Mouse (Mus musculus) heart, postnatal 36 days (tissue): ENCODE results near the gene Cdc34. TPM values are rescaled to one million over a fixed set of nuclear protein-coding genes. Genes with fewer than 3 reads are reported as not detected.

Experiments used
- DNase-seq, 2 experiments: peaks; one replicate each; pipeline ENCODE4 v3.0.0; 2021 to 2022
- intact Hi-C: fragments of 180-260 bp; cut with DNase I; formaldehyde crosslinking; loops from one replicate; pipeline ENCODE4 v1.15.1; 2025
- total RNA-seq, 2 experiments: library from RNA; stranded (reverse); gene quantifications; 2 replicates each; pipeline ENCODE4 v1.2.3; 2021

Cdc34 gene
- total RNA-seq: 100 to 1,000 TPM; 178 to 198 TPM

DNA sequence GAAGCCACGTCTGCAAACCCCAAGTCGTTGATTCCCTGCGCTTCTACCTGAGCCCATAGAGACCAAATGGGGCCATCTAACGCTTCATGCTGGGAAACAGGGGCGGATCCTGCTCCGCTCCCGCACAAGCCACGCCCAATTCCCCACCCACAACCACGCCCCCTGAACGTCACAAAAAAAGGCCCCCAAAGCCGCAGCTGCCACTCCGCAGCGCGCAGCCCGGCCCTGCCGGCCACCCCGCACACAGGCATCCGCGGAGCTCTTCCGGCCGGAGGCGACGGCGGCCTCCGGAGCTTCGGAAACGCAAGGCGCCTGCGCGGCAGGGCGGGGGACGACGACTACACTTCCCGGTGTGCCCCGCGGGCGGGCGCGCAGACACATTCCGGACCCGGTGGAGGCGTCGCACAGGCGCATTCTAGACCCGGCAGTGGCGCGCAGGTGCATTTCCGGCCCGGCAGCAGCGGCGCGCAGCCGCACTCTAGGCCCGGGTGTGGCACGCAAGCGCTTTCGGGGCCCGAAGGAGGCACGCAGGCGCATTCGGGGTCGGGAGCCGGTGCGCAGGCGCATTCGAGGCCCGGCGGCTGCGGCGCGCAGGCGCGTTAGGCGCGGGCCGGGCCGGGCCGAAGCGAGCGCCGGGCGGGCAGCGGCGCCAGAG, at the start of gene Cdc34:
Gene Cdc34 (plus strand): TSS at position 605 of the 655 bp plus-strand sequence.
- DNase-seq: peak; percentile 99
- intact Hi-C loops: no loop called here

DNA sequence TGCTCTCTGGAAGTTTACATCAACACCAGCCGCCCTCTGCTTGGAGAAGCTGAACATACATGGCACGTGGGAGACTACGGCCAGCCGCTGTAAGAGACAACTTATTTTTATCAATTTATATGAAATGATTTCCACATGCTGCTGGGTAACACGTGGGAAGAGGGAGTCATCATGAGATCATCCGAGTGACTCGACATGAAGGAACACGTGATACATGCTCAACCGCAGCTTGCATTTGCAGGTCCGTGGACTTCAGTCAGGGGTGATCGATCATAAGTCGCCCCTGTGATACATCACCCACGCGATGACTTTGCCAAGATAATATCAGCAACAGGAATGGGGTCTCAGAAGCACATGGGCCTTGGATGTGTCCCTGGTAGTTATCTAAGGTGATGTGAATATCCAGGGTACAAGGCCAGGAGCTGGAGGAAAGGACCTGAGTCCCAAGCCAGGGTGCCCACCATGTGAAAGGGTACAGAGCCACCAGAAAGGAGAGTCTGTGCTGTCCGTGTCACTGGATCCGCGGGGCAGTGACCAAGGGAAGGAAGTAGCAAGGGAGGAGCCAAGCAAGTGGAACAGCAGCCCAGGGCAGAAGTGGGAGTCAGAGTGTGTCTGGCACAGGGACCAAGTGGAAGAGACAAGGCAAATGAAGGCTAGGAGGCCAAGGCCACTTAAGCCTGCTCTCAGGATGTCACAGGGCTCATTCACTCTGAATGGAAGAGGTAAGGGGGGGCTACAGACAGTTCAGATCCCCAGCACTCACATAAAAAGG, 48.8 kb upstream of the Cdc34 start:
- intact Hi-C loops: no loop called here
- DNase-seq: no peak

DNA sequence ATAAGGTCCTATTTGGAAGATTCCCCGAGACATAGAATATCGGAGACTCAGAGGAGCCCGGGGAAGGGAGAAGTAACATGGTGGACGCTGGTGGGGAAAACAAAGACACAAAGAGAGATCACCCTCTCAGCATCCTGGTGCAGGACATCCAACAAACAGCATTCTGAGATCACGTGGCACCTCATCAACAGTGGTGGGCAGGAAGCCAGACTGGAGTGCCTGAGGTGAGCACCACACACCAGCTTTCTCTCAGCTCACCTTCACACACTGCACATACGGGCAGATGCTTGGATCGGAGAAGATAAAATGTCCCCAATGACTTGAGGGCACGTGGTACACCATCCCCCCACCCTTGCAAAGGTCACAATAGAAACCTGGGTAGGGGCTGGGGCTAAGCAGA, 45.7 kb upstream of the Cdc34 start:
- no peak for DNase-seq
- intact Hi-C loops: no loop called here

DNA sequence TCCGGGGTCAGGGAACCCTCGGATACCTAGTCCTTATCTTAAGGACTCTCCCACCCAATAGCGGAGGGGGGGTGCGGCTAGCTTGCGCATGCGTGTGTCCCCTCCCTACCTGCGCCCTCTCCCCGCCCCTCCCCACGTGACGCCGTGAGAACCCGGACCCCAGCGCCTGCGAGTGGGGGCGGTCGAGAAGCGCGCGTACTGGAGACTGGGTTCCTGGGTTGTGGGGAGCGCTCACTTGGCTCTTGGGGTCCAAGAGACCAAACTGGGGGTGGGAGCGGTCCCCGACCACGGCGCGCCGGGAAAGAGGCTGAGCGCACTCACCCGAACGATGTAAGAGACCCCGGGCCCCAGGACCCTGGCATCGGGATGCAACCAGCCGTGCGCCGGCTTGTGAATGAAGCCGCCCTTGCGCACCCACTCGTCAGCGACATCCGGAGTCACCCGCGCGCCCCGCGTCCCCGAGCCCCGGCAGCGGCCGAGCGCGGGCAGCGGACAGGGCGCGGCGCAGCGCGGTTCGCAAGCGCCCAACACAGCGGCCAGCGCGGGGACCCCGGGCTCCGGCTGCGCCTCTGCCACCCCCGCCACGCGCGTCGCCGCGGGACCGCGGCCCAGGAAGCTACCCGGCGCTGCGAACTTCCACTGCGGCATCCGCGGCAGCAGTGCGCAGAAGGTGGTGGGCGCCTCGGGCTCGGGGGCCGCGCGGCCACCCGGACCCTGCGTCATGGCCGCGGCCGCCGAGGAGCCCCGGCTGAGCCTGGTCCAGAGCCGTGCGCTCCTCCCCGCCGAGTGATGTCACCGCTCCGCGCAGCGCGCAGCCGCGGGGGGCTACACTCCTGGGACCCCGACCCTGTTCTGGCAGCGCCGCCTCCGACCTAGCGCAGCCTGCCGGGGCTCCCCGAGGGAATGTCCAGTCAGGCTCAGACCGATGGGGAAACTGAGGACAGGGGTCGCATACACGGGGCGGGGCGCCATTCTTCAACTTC, 44.6 kb upstream of the Cdc34 start, which contains the start of gene Shc2:
Gene Shc2 (minus strand): TSS at position 791 of the 983 bp plus-strand sequence.
- DNase-seq: peak; percentile 24 to 45

DNA sequence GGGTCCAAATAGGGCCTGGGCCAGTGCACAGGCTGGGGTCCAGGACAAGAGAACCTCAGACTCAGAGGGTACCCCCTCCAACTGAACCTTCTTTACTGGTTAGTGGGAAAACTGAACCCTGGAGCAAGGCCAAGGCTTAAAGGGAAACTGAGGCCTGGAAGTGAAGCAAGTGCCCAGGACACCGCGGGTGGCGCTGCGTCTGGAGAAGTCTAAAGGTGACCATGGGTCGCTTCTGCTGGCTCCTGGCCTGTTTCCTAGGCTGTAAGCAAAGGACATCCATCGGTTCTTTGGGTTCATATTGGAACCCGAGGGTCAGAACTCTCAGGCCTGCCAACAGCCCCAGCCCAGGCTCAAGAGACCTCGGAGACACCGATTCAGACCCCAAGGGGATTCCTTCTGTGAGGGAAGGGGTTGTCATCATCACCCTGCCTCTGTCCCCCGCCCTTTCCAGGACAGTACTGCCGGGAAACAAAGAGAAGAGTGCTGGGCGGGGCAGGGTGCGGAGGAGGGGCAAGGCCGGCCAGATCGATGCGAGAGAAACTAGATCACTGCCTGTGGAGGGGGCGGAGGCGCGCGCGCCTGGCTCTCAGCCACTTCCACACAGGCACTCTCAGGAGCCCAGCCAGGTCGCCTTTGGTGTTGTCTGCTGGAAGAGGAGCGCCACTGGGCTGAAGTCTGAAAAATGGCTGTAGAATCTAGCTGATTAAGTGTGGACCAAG, 43.4 kb upstream of the Cdc34 start:
- peak; percentile 29 to 32 for DNase-seq
- intact Hi-C loops: no loop called here

More for the DNA sequence above, 44.6 kb upstream of the Cdc34 start, which contains the start of gene Shc2:
- intact Hi-C loops: no loop called here

DNA sequence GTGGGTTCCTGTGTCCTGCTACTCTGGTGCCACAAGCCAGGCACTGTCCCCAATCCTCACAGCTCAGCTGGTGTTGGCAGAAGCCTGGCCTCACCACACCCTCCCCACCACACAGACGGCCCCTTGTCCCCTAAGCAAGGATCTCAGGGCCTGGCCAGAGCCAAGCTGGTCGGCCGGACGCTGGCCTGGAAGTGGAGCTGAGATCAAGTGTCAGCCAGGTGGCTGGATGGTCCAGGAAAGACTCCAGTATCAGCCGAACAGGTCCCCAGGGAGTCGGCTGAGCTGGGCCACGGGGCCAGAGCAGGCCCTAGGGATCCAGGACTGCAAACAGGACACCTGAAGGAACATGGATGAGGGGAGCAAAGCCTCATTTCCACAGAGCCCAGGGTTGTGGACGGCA, 36.3 kb upstream of the Cdc34 start, which contains the start of gene Odf3l2:
Gene Odf3l2 (minus strand): TSS at position 28 of the 400 bp plus-strand sequence.
- DNase-seq: no peak
- intact Hi-C loops: no loop called here

DNA sequence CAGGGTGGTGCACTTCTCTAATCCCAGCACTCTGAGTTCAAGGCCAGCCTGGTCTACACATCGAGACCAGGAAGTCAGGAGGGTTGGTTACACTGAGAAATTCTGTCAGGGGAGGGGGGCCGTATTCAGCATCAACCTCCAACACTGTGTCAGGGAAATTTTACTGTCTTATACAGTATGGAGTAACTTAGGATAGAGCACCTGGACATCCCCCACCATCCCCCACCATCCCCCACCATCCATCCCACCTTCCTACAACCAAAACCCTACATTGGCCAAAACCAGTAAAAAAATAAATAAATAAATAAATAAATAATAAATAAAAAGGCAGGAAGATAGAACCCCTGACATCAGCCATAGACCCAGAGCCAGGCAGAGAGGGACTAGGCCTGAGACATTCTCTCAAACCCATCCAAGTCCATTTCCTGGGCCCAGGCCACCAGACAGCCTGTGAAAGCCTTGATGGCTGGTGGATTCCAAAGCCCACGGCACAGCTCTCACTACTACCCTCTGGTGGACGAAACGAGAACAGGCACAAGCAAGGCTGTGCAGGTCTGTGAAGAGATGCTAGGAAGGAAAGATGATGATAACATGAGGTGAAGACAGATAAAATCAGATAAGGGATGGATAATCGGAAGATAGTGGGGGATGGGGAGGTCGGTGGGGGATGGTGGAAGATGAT, 32.8 kb upstream of the Cdc34 start:
- intact Hi-C loops: loop anchor here (1.0 kb wide), 1 partner anchor 54 kb away; no protein-coding TSS in a partner anchor
- peak; percentile 70 to 75 for DNase-seq

DNA sequence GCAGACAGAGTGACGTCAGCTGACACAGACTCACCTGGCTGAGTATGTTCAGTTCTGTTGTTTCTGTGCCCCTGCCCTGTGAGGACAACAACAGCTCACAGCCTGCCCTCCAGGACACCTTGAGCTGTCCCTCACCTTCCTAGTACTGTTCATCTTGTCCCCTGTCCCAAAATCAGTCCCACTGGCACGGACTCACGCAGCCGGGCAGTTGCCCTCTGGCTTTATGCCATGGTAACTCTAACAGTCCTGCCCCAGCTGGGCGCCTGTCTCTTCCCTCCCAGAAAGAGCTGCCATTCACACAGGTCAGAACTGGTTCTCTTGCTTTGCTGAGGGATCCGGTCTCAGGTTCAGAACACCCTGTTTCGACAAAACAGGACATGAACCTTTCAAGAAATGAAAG, 29.2 kb upstream of the Cdc34 start:
- intact Hi-C loops: no loop called here
- peak; percentile 11 to 16 for DNase-seq

DNA sequence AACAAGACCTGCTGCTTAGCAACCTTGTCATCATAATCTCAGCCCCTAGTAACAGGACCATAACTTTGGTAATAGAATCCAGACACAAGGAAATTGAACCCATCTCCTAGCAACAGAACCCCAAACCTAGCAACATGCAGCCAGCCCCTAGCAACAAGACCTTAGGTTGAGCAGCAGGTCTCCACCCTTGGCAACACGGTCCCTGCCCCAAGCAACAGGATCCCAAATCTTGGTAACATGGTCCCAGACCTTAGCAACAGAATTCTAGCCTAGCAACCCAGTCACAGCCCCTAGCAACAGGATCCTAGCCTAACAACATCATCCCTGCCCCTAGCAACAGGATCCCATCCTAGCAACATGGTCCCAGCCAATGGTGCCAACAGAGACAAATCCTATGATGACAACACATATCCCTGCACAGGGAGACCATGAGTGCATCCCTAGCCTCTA, 27.0 kb upstream of the Cdc34 start:
- DNase-seq: no peak
- intact Hi-C loops: no loop called here

DNA sequence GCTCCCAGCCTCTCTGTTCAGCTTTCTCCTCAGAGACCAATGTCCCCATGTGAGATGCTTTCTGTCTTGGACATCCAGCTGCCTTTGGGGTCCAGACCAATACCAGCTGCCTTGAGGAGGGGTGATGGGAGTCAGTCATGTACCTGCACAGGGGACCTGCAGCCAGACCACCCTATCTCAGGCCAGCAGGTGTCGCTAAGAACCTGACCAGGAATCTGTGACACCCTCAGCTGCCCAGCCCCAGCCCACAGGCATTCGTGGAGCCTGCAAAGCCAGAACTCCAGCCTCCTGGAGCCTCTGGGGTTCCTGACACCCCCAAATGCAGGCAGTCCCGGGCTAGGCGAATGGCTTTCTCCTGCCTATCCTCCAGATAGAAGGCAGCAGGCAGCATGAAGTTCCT, 23.2 kb upstream of the Cdc34 start:
- intact Hi-C loops: no loop called here
- DNase-seq: no peak

DNA sequence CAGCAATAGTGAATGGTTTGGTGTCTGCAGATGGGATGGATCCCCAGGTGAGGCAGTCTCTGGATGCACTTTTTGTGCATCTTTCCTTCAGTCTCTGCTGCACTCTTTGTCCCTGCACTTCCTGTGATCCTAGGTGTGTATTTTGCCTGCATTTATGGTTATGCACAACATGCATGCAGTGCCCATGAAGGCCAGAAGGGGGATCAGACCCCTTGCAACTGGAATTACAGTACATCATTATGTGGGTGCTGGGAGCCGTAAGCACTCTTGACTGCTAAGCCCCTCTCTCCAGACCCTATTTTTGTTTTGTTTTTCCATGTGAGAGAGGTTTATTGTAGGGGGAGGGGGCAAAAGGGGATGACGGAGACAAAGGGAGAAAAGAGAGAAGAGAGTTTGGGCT, 21.7 kb upstream of the Cdc34 start:
- no peak for DNase-seq
- intact Hi-C loops: no loop called here

DNA sequence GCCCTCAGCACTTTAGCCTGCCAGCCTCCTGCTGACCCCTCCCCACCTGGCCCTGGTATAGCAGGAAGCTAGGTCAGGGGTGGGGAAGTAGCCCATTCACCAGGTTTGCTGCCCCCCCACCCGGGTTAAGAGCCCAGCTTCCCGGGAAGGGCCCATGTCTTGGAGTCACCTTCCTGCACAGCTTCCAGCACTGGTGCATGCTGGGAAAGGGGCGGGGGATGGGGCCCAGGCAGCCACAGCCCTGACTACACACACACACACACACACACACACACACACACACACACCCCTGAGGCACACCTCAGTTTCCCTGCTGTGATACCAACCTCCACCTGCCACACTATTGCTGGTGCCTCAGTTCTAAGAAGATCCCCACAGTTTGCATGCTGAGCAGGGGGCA, 20.1 kb upstream of the Cdc34 start:
- DNase-seq: no peak
- intact Hi-C loops: no loop called here

DNA sequence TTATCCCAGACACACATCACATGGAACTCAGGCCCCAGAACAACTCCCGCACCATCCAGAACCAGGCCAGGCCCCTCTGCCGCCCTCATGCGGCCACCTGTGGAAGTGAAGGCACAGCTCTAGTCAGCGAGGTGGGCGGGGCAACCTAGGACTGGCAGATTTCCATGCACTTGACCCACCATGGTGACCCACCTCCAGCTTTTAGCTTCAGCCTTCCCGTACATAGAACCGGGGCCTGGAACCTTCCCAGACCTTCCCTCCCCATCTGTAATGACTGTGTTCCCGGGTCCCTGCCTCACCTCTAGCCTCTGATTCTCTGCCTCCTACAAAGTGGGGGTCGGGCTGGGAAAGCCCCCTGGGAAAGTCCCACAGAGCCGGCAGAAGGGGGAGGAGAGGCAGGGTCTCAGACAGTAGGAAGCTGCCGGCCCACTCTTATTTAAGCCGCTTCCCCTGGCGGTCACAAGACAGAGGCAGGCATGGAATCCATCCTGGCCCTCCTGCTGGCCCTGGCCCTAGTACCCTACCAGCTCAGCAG, 17.8 kb upstream of the Cdc34 start, which contains the start of gene Madcam1:
Gene Madcam1 (plus strand): TSS at position 429 of the 535 bp plus-strand sequence.
- intact Hi-C loops: loop anchor here (1.0 kb wide), 1 partner anchor 69 kb away; no protein-coding TSS in a partner anchor
- peak; percentile 61 to 74 for DNase-seq

DNA sequence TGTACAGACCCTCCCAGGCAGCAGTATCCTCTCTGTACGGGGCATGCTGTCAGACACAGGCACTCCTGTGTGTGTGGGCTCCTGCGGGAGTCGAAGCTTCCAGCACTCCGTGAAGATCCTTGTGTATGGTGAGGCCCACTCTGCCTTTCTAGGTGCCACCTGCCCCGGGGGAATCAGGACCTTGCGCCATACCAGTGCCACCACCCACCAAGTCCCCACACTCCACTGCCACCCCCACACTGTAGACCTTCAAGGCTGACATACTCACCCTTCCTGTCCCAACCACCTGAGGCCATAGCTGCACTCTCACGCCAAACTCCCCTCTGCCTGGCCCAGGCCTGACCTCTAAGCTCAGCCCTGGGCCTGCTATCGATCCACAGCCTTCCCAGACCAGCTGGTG, 16.9 kb upstream of the Cdc34 start:
- intact Hi-C loops: no loop called here
- no peak for DNase-seq

DNA sequence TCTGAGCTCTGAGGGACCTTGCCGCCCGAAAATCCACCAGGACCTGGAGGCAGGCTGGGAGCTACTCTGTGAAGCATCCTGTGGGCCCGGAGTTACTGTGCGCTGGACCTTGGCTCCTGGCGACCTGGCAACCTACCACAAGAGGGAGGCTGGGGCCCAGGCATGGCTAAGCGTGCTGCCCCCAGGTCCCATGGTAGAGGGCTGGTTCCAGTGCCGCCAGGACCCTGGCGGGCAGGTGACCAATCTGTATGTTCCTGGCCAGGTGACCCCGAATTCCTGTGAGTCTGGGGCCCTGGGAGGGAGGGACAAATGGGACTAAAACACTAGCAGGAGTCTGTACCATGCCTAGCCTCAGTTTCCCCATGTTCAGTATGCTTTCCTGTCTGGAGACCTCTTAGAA, 15.5 kb upstream of the Cdc34 start:
- intact Hi-C loops: no loop called here
- no peak for DNase-seq

DNA sequence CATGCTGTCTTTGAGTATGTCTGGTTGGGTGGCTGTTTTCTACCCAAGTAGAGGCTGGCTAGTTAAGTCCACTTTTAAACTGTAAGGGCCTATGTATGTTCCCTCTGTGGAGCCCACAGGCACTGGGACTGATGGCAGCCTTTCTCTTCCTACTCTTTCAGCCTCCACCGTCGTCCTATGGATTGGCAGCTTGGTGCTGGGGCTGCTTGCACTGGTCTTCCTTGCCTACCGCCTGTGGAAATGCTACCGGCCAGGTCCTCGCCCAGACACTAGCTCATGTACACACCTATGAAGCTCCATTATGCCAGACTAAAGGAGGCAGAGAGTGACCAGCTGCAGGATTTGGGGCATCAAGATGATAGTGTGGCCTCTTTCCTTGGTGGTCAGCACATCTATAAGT, 13.9 kb upstream of the Cdc34 start:
- no peak for DNase-seq
- intact Hi-C loops: loop anchor here (1.0 kb wide), 1 partner anchor 73 kb away; no protein-coding TSS in a partner anchor

DNA sequence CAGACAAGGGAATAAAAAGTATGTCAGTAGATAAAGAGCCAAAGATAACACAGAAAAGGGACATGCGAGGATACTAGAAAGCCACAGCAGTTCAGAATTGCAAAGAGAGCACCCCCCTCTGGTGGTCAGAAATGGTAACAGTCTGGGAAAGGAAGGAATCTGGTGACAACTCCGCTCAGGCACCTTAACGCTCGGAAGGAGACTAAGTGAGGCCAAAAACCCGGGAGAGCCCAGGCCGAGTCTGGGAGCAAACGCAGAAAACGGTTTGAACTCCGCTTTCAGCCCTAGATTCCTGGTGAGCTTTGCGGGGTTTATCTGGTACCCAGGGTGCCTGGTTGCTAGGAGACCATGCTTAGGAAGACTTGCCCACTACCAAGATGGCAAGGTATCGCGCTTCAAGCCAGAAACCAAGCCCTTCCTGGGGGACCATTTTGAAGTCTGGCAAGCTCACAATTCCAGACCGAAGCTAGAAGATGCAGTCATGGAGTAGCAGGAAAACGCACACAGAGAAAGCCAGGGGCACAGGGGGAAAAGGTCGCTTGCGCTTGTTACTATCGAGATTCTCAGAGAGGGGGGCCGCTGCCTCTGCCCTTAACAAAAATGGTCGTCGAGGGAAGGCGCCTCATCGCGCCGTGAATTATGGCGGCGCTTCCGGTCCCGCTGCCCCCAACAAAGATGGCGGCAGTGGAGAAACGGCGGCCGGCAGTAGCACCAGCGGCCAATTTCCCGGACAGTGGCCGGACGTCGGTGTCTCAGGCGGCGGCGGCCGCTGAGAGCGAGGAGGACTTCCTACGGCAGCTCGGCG, 13.0 kb upstream of the Cdc34 start, which contains the start of gene Tpgs1:
Gene Tpgs1 (plus strand): TSS at position 599 of the 805 bp plus-strand sequence.
- peak; percentile 90 to 95 for DNase-seq
- intact Hi-C loops: loop anchor here (1.0 kb wide), 1 partner anchor 74 kb away; no protein-coding TSS in a partner anchor

DNA sequence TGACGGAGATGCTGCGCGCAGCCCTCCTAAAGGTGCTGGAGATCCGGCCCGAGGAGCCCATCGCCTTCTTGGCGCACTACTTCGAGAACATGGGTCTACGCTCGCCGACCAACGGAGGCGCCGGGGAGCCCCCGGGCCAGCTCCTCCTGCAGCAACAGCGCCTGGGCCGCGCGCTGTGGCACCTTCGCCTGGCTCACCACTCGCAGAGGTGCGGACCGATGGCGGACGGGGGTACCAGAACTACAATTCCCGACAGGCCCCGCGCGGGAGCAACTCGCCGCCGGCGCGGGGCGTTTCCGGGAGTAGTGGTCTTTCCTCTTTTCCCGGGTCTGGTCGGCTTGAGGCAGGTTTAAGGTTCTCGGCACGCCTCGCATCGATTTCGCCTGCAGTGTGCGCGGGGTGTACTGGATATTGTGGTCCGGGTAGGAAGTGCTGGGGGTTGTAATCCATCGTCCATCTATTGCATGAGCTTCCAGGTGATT, 12.4 kb upstream of the Cdc34 start:
- intact Hi-C loops: no loop called here
- DNase-seq: peak in 1 of 2 experiments; percentile 76
